Mouse (Mus musculus) kidney, adult 2 months (tissue): Measurements from ENCODE around the gene Medag.

ENCODE experiments used
- CTCF ChIP-seq: fragments of 200-500 bp; conservative IDR thresholded peaks from 2 replicates; pipeline ENCODE4 v1.5.1; 2011; ENCODE audit warnings: low read depth, mild to moderate bottlenecking, control low read depth, low read length, moderate library complexity, mixed read lengths; ENCODE audit not compliant: insufficient read depth, insufficient read length
- POLR2A ChIP-seq: fragments of 200-500 bp; IDR thresholded peaks from one replicate; pipeline ENCODE4 v1.6.1; 2011; ENCODE audit warnings: low read depth, low read length, control low read depth

GRCm38 (mm10) chr5:149441646-149442276 lies 30.2 kb downstream of the Medag start:
- no peak for TF ChIP-seq CTCF
- TF ChIP-seq POLR2A = no peak
